Mouse (Mus musculus): ENCODE results near the gene Gbf1.

DNA sequence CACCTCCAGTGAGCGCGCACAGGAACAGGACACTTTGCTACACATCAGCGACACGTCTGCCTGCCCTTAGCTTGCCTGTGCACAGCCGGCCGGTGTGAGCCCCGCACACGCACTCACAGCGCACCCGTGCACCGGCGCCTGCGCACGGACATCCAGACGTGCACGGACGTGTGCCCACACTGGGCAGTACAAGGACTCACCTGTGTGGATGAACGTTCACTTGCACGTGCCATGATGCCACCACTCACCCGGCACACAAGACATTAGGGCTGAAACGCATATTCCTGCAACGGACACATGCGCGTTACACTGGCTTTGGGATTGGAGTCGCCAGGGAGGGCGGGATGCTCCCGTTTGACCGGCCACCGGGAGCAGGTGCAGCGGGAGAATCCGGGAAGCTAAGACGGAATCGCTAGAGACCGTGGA lies 152.6 kb downstream of the Gbf1 start:
- TF ChIP-seq CTCF (IDR thresholded peaks at IDR 0.05; ENCODE audit: extremely low read depth, insufficient read length, insufficient replicate concordance, low read depth, low read length) (no peak), POLR2A (IDR thresholded peaks at IDR 0.05; ENCODE audit: low read depth, low read length) (no peak)
